Mouse (Mus musculus): ENCODE data around the gene Parvg. TPM values are rescaled to one million over a fixed set of nuclear protein-coding genes. Genes with fewer than 3 reads are reported as not detected.

Gene Parvg
- polyA plus RNA-seq, 1 experiment: not detected

GRCm38 (mm10) chr15:84355081-84355480, 31.3 kb downstream of the Parvg start:
- TF ChIP-seq POLR2A (IDR thresholded peaks at IDR 0.05; ENCODE audit: insufficient read depth, low read depth, low read length): no peak
- no peak for TF ChIP-seq CTCF (IDR thresholded peaks at IDR 0.05; ENCODE audit: insufficient read depth, low read depth, low read length)
- Histone ChIP-seq H3K27ac (ENCODE audit: insufficient read depth, low read depth, low read length) (no peak overlapping the region), H3K4me1 (ENCODE audit: control insufficient read depth, insufficient read depth, low read length) (peaks cover 17% of the 10 kb centered on the region), H3K4me3 (ENCODE audit: insufficient read depth, low read depth, low read length) (no peak overlapping the region)
- 78% methylated on average over 5 of the region's 5 CpGs for WGBS

- Histone ChIP-seq H3K4me3 (ENCODE audit: insufficient read depth, low read depth, low read length) (no peak overlapping the region), H3K4me1 (ENCODE audit: control insufficient read depth, insufficient read depth, low read length) (peaks cover 16% of the 10 kb centered on the region), H3K27ac (ENCODE audit: insufficient read depth, low read depth, low read length) (no peak overlapping the region)
- WGBS: 93% methylated on average over 3 of the region's 3 CpGs
- TF ChIP-seq POLR2A (IDR thresholded peaks at IDR 0.05; ENCODE audit: insufficient read depth, low read depth, low read length) (no peak), CTCF (IDR thresholded peaks at IDR 0.05; ENCODE audit: insufficient read depth, low read depth, low read length) (no peak)
These were observed 40.9 kb downstream of the Parvg start for GRCm38 (mm10) chr15:84364746-84365145.

GRCm38 (mm10) chr15:84365675-84366381, 42.0 kb downstream of the Parvg start:
- Histone ChIP-seq H3K27ac (ENCODE audit: insufficient read depth, low read depth, low read length) (no peak overlapping the region), H3K4me1 (ENCODE audit: control insufficient read depth, insufficient read depth, low read length) (peaks cover 10% of the 10 kb centered on the region), H3K4me3 (ENCODE audit: insufficient read depth, low read depth, low read length) (no peak overlapping the region)
- TF ChIP-seq POLR2A (IDR thresholded peaks at IDR 0.05; ENCODE audit: insufficient read depth, low read depth, low read length): no peak
- no peak for TF ChIP-seq CTCF (IDR thresholded peaks at IDR 0.05; ENCODE audit: insufficient read depth, low read depth, low read length)
- WGBS: 70% methylated on average over 17 of the region's 17 CpGs

GRCm38 (mm10) chr15:84366574-84366989, 42.8 kb downstream of the Parvg start:
- WGBS: 76% methylated on average over 10 of the region's 10 CpGs
- TF ChIP-seq POLR2A (IDR thresholded peaks at IDR 0.05; ENCODE audit: insufficient read depth, low read depth, low read length) (no peak), CTCF (IDR thresholded peaks at IDR 0.05; ENCODE audit: insufficient read depth, low read depth, low read length) (no peak)
- peaks cover 9% of the 10 kb centered on the region for H3K4me1 ChIP-seq (ENCODE audit: control insufficient read depth, insufficient read depth, low read length)

GRCm38 (mm10) chr15:84367402-84367801, 43.6 kb downstream of the Parvg start:
- WGBS: 72% methylated on average over 8 of the region's 8 CpGs
- H3K4me1 ChIP-seq (ENCODE audit: control insufficient read depth, insufficient read depth, low read length): peaks cover 9% of the 10 kb centered on the region
- no peak overlapping the region for H3K27ac ChIP-seq (ENCODE audit: insufficient read depth, low read depth, low read length)
- no peak overlapping the region for H3K4me3 ChIP-seq (ENCODE audit: insufficient read depth, low read depth, low read length)
- TF ChIP-seq CTCF (IDR thresholded peaks at IDR 0.05; ENCODE audit: insufficient read depth, low read depth, low read length): no peak

More at GRCm38 (mm10) chr15:84366574-84366989, 42.8 kb downstream of the Parvg start:
- Histone ChIP-seq H3K27ac (ENCODE audit: insufficient read depth, low read depth, low read length) (no peak overlapping the region), H3K4me3 (ENCODE audit: insufficient read depth, low read depth, low read length) (no peak overlapping the region)

GRCm38 (mm10) chr15:84372801-84373200, 49.0 kb downstream of the Parvg start:
- TF ChIP-seq CTCF (IDR thresholded peaks at IDR 0.05; ENCODE audit: insufficient read depth, low read depth, low read length) (no peak), POLR2A (IDR thresholded peaks at IDR 0.05; ENCODE audit: insufficient read depth, low read depth, low read length) (no peak)
- WGBS: 76% methylated on average over 5 of the region's 5 CpGs
- H3K4me1 ChIP-seq (ENCODE audit: control insufficient read depth, insufficient read depth, low read length): peaks cover 4% of the 10 kb centered on the region; the same call in 1 of the 2 replicates
- H3K4me3 ChIP-seq (ENCODE audit: insufficient read depth, low read depth, low read length): no peak overlapping the region
- no peak overlapping the region for H3K27ac ChIP-seq (ENCODE audit: insufficient read depth, low read depth, low read length)

- no peak overlapping the region for H3K4me3 ChIP-seq (ENCODE audit: insufficient read depth, low read depth, low read length)
- WGBS: 68% methylated on average over 9 of the region's 9 CpGs
- no peak for TF ChIP-seq CTCF (IDR thresholded peaks at IDR 0.05; ENCODE audit: insufficient read depth, low read depth, low read length)
- no peak for TF ChIP-seq POLR2A (IDR thresholded peaks at IDR 0.05; ENCODE audit: insufficient read depth, low read depth, low read length)
These were observed 54.9 kb downstream of the Parvg start for GRCm38 (mm10) chr15:84378734-84379133.

GRCm38 (mm10) chr15:84380181-84380580, 56.4 kb downstream of the Parvg start:
- peaks cover 29% of the 10 kb centered on the region for H3K4me1 ChIP-seq (ENCODE audit: control insufficient read depth, insufficient read depth, low read length)
- TF ChIP-seq CTCF (IDR thresholded peaks at IDR 0.05; ENCODE audit: insufficient read depth, low read depth, low read length): no peak
- TF ChIP-seq POLR2A (IDR thresholded peaks at IDR 0.05; ENCODE audit: insufficient read depth, low read depth, low read length): no peak
- no peak overlapping the region for H3K27ac ChIP-seq (ENCODE audit: insufficient read depth, low read depth, low read length)
- no peak overlapping the region for H3K4me3 ChIP-seq (ENCODE audit: insufficient read depth, low read depth, low read length)
- 64% methylated on average over 10 of the region's 10 CpGs for WGBS

More at GRCm38 (mm10) chr15:84378734-84379133, 54.9 kb downstream of the Parvg start:
- H3K27ac ChIP-seq (ENCODE audit: insufficient read depth, low read depth, low read length): no peak overlapping the region
- H3K4me1 ChIP-seq (ENCODE audit: control insufficient read depth, insufficient read depth, low read length): peaks cover 24% of the 10 kb centered on the region

GRCm38 (mm10) chr15:84384066-84384465, 60.2 kb downstream of the Parvg start:
- H3K4me1 ChIP-seq (ENCODE audit: control insufficient read depth, insufficient read depth, low read length): peaks cover 19% of the 10 kb centered on the region
- no peak for TF ChIP-seq CTCF (IDR thresholded peaks at IDR 0.05; ENCODE audit: insufficient read depth, low read depth, low read length)
- no peak for TF ChIP-seq POLR2A (IDR thresholded peaks at IDR 0.05; ENCODE audit: insufficient read depth, low read depth, low read length)
- no peak overlapping the region for H3K27ac ChIP-seq (ENCODE audit: insufficient read depth, low read depth, low read length)
- H3K4me3 ChIP-seq (ENCODE audit: insufficient read depth, low read depth, low read length): no peak overlapping the region
- 94% methylated on average over 9 of the region's 9 CpGs for WGBS
